Mouse (Mus musculus) megakaryocyte, embryonic 14.5 days (primary cell): ENCODE data around the gene Fgfr2.

Experiments
- FLI1 ChIP-seq: IDR thresholded peaks from 2 replicates; pipeline ENCODE4 v1.6.1; 2012; ENCODE audit warnings: low read length, inconsistent platforms, mixed read lengths
- GATA1 ChIP-seq: IDR thresholded peaks from 3 replicates; pipeline ENCODE4 v1.6.1; 2012; ENCODE audit warnings: mixed read lengths, low read length, inconsistent platforms, borderline replicate concordance

- TF ChIP-seq GATA1, result no peak
- no peak for TF ChIP-seq FLI1
Measured at GRCm38 (mm10) chr7:133108695-133109094, 14.5 kb downstream of the Fgfr2 start.
